Mouse (Mus musculus) heart, adult 2 months (tissue): ENCODE data around the gene Tenm3.

ENCODE experiments used
- CTCF ChIP-seq: fragments of 200-600 bp; IDR thresholded peaks from 2 replicates; pipeline ENCODE4 v1.8.1; 2022; ENCODE audit warnings: antibody characterized with exemption, mild to moderate bottlenecking, moderate library complexity
- EP300 ChIP-seq: fragments of 200-500 bp; IDR thresholded peaks from 2 replicates; pipeline ENCODE4 v1.6.1; 2011; ENCODE audit warnings: low read depth, low read length, control low read depth; ENCODE audit not compliant: insufficient read depth
- POLR2A ChIP-seq: fragments of 200-500 bp; IDR thresholded peaks from 2 replicates; pipeline ENCODE4 v1.6.1; 2011; ENCODE audit warnings: mild to moderate bottlenecking, low read depth, low read length, control low read depth; ENCODE audit not compliant: insufficient read depth

DNA sequence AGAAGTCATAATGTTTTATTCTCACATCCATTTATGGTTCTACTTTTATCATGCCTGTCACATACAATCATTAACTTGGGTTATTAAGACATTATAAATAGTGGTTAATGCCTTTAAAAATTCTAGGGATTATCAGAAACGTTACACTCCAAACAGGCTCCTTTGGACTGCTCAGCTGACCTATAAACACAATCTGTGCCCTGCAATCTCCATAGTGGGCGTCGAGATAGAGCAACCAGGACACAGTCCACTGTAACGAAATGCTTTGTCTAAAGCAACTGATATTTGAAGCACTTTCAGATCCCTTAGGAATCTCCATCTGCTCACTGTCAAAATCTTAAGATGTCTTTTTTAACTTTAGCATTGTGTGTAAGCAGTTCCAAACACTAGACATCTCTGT is 207.9 kb downstream of the Tenm3 start:
- TF ChIP-seq EP300 = no peak
- no peak for TF ChIP-seq CTCF
- no peak for TF ChIP-seq POLR2A
